Mouse (Mus musculus): ENCODE measurements around the gene AL731706.2. TPM values are rescaled to one million over a fixed set of nuclear protein-coding genes. Genes with fewer than 3 reads are reported as not detected.

The AL731706.2 gene
- total and polyA plus RNA-seq, 3 experiments: 8.3 to 75.9 TPM; not detected in 1

DNA sequence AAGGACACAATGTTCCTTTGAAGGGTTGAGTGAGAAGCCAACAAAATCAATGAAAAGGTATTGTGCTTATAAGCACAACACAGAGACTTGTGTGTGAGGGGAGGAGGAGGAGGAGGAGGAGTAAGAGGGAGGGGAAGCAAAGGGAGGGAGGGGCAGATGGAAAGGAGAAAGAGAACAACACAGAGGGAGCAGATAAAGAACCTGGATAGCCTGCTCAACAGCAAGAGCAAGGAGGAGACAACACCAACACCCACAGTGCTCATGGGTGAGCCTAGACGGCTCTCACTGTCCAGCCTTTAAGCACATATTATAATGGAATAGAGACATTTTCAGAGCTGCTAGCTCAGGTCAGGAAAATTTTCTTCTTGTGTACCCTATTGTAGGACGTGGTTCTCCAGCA lies 23.8 kb upstream of the AL731706.2 start:
- peaks cover 0 to 11% of the 10 kb centered on the region in 2 experiments; a peak in 3 of 4 replicates for H3K4me1 ChIP-seq (ENCODE audit: control insufficient read depth in 1 of 2, insufficient read depth in 2 of 2)
- dilution Hi-C loops (cut with MboI; ENCODE audit: extremely low pct_ligation_motif_present, extremely low pct_unique_long_range_greater_than_20kb, low sequenced_read_pairs) (no loop called here), in situ Hi-C loops (cut with MboI; ENCODE audit: low pct_ligation_motif_present, low pct_unique_long_range_greater_than_20kb, low sequenced_read_pairs) (no loop called here)
- H3K27ac ChIP-seq (ENCODE audit: insufficient read depth, low read depth): no peak overlapping the region
- H3K9ac ChIP-seq (ENCODE audit: insufficient read depth, low read depth): no peak overlapping the region
- DNase-seq (ENCODE audit: extremely low read depth): no peak
- H3K9me3 ChIP-seq (replicated peaks; ENCODE audit: low read length): no peaks in the 10 kb centered on the region
- no peaks in the 10 kb centered on the region for H3K27me3 ChIP-seq (replicated peaks)
- peaks cover 5 to 22% of the 10 kb centered on the region in 2 experiments for H3K36me3 ChIP-seq (replicated peaks in 1 of 2; ENCODE audit: control insufficient read depth in 1 of 2, insufficient read depth in 1 of 2, low read length in 1 of 2)
- no peak overlapping the region for H3K4me2 ChIP-seq (ENCODE audit: insufficient read depth, low read depth, poor library complexity, severe bottlenecking)
- H3K79me2 ChIP-seq (replicated peaks; ENCODE audit: control insufficient read depth, extremely low read depth, insufficient read depth, poor library complexity, severe bottlenecking): no peaks in the 10 kb centered on the region
- TF ChIP-seq EP300 (IDR thresholded peaks at IDR 0.05; ENCODE audit: low read length) (no peak), BHLHE40 (IDR thresholded peaks at IDR 0.05; ENCODE audit: low read depth, low read length) (no peak), JUND (conservative IDR thresholded peaks at IDR 0.05; ENCODE audit: low read depth, low read length) (no peak)
- H3K4me3 ChIP-seq (replicated peaks in 1 of 3; ENCODE audit: low read depth in 2 of 3, low read length in 2 of 3, poor library complexity in 1 of 3): no peak overlapping the region

DNA sequence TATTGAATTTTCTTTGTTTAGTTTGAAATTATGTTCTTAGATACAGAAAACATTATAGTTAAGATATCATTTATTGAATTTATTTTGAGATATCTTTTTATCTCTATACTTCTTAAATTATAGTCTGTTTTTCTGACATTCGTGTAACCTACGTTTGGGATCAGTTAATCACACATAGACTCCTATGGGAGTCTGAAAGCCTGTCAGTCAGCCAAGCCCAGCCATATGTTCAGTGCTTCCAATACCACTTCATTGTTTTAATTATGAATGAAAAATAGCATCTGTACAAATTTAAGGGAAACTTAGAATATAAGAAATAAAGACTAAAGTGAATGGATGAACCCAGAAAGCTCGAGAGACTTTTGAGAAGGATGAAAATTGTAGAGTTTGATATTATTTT lies 23.1 kb upstream of the AL731706.2 start:
- in situ Hi-C loops (cut with MboI; ENCODE audit: low pct_ligation_motif_present, low pct_unique_long_range_greater_than_20kb, low sequenced_read_pairs): no loop called here
- TF ChIP-seq IRF4 (IDR thresholded peaks at IDR 0.05; ENCODE audit: low read depth, low read length): no peak
- TF ChIP-seq GABPA (IDR thresholded peaks at IDR 0.05; ENCODE audit: insufficient replicate concordance, low read depth, low read length): no peak
- no peak for TF ChIP-seq MAFK (IDR thresholded peaks at IDR 0.05; ENCODE audit: insufficient replicate concordance, low read length)
- TF ChIP-seq UBTF (IDR thresholded peaks at IDR 0.05; ENCODE audit: low read depth, low read length): no peak
- no peak for TF ChIP-seq ETS1 (conservative IDR thresholded peaks at IDR 0.05; ENCODE audit: low read depth, low read length)
- TF ChIP-seq TCF12 (IDR thresholded peaks at IDR 0.05; ENCODE audit: low read depth, low read length): no peak
- TF ChIP-seq MEF2A (IDR thresholded peaks at IDR 0.05; ENCODE audit: borderline replicate concordance, low read depth, low read length): no peak
- TF ChIP-seq ZKSCAN1 (IDR thresholded peaks at IDR 0.05; ENCODE audit: borderline replicate concordance, low read depth, low read length): no peak
- TF ChIP-seq BHLHE40 (IDR thresholded peaks at IDR 0.05; ENCODE audit: low read depth, low read length): no peak
- no peak for TF ChIP-seq CHD2 (IDR thresholded peaks at IDR 0.05; ENCODE audit: low read length)
- TF ChIP-seq MAX (IDR thresholded peaks at IDR 0.05; ENCODE audit: low read length): no peak
- no peak for TF ChIP-seq ZNF384 (IDR thresholded peaks at IDR 0.05; ENCODE audit: low read depth, low read length)
- no peak for TF ChIP-seq PAX5 (IDR thresholded peaks at IDR 0.05; ENCODE audit: low read length)
- no peak for TF ChIP-seq KAT2A (IDR thresholded peaks at IDR 0.05; ENCODE audit: insufficient replicate concordance, low read length)
- no peak for TF ChIP-seq POLR2A (IDR thresholded peaks at IDR 0.05; ENCODE audit: low read depth, low read length)
- no peak for TF ChIP-seq ZC3H11A (IDR thresholded peaks at IDR 0.05; ENCODE audit: low read depth, low read length)
- no peak for TF ChIP-seq NRF1 (IDR thresholded peaks at IDR 0.05; ENCODE audit: low read depth, low read length)
- no peak for TF ChIP-seq RCOR1 (conservative IDR thresholded peaks at IDR 0.05; ENCODE audit: low read depth, low read length)

More for the DNA sequence above, 23.1 kb upstream of the AL731706.2 start:
- no peak overlapping the region for H3K4me2 ChIP-seq (ENCODE audit: insufficient read depth, low read depth, poor library complexity, severe bottlenecking)
- dilution Hi-C loops (cut with MboI; ENCODE audit: extremely low pct_ligation_motif_present, extremely low pct_unique_long_range_greater_than_20kb, low sequenced_read_pairs): no loop called here
- H3K27ac ChIP-seq (ENCODE audit: insufficient read depth, low read depth): no peak overlapping the region
- peaks cover 0 to 11% of the 10 kb centered on the region in 2 experiments; a peak in 3 of 4 replicates for H3K4me1 ChIP-seq (ENCODE audit: control insufficient read depth in 1 of 2, insufficient read depth in 2 of 2)
- H3K9me3 ChIP-seq (replicated peaks; ENCODE audit: low read length): no peaks in the 10 kb centered on the region
- no peaks in the 10 kb centered on the region for H3K79me2 ChIP-seq (replicated peaks; ENCODE audit: control insufficient read depth, extremely low read depth, insufficient read depth, poor library complexity, severe bottlenecking)
- DNase-seq (ENCODE audit: extremely low read depth): no peak
- H3K36me3 ChIP-seq (replicated peaks in 1 of 2; ENCODE audit: control insufficient read depth in 1 of 2, insufficient read depth in 1 of 2, low read length in 1 of 2): peaks cover 5 to 20% of the 10 kb centered on the region in 2 experiments
- H3K4me3 ChIP-seq (replicated peaks in 1 of 3; ENCODE audit: low read depth in 2 of 3, low read length in 2 of 3, poor library complexity in 1 of 3): no peak overlapping the region
- H3K27me3 ChIP-seq (replicated peaks): no peaks in the 10 kb centered on the region
- no peak overlapping the region for H3K9ac ChIP-seq (ENCODE audit: insufficient read depth, low read depth)
